Mouse (Mus musculus): ENCODE measurements around the gene Tas1r3.

Tas1r3 gene

GRCm38 (mm10) chr4:155840076-155841002, 22.8 kb downstream of the Tas1r3 start:
- DNase-seq: no peak

- no peak for DNase-seq
Observed at GRCm38 (mm10) chr4:155839483-155839910, 23.7 kb downstream of the Tas1r3 start, which contains the start of gene Mxra8. Mxra8 (plus strand) TSS chr4:155839680.

- no peak for DNase-seq
Observed at GRCm38 (mm10) chr4:155838187-155839153, 24.7 kb downstream of the Tas1r3 start.

GRCm38 (mm10) chr4:155837404-155838010, 25.7 kb downstream of the Tas1r3 start:
- DNase-seq: no peak

- peak; percentile 64 to 66 for DNase-seq
Observed at GRCm38 (mm10) chr4:155833836-155834235, 29.3 kb downstream of the Tas1r3 start.

GRCm38 (mm10) chr4:155833234-155833633, 29.9 kb downstream of the Tas1r3 start:
- DNase-seq: no peak

GRCm38 (mm10) chr4:155832321-155832720, 30.8 kb downstream of the Tas1r3 start:
- DNase-seq: no peak

- DNase-seq: no peak
Observed at GRCm38 (mm10) chr4:155831831-155832230, 31.3 kb downstream of the Tas1r3 start.

GRCm38 (mm10) chr4:155831205-155831766, 31.9 kb downstream of the Tas1r3 start, which contains the start of gene Aurkaip1:
Aurkaip1 (plus strand) TSS chr4:155831272.
- peak; percentile 95 to 96 for DNase-seq

GRCm38 (mm10) chr4:155830596-155830995, 32.6 kb downstream of the Tas1r3 start:
- no peak for DNase-seq

- no peak for DNase-seq
Observed at GRCm38 (mm10) chr4:155829866-155830265, 33.3 kb downstream of the Tas1r3 start.

- no peak for DNase-seq
Observed at GRCm38 (mm10) chr4:155823443-155823842, 39.7 kb downstream of the Tas1r3 start.

- DNase-seq: no peak
Observed at GRCm38 (mm10) chr4:155821025-155821424, 42.1 kb downstream of the Tas1r3 start.

GRCm38 (mm10) chr4:155817533-155817932, 45.6 kb downstream of the Tas1r3 start:
- DNase-seq: no peak

- no peak for DNase-seq
Observed at GRCm38 (mm10) chr4:155812665-155813181, 50.4 kb downstream of the Tas1r3 start.

- peak; percentile 87 to 93 for DNase-seq
Observed at GRCm38 (mm10) chr4:155811929-155812664, 51.1 kb downstream of the Tas1r3 start, which contains the start of gene Ccnl2. Ccnl2 (plus strand) TSS chr4:155812489.

Data from cerebellum, postnatal 36 days (tissue).